Mouse (Mus musculus) MEL (cell line): ENCODE measurements at regions not wholly inside any gene's neighbourhood (a gene's known extent, or its start where the extent isn't known, plus 50 kb on each side); places are given as distances from the start of the nearest gene placed in this dataset.

ENCODE experiments used
- CTCF ChIP-seq, 3 experiments: IDR thresholded peaks in 2 of 3; conservative IDR thresholded peaks in 1 of 3; 2 replicates each; pipeline ENCODE4 v1.5.1; 2011 to 2012; ENCODE audit warnings: low read length in 3 of 3, low read depth in 2 of 3, mild to moderate bottlenecking in 2 of 3, improper control_type of control experiment in 1 of 3, inconsistent platforms in 1 of 3, mixed read lengths in 1 of 3, moderate library complexity in 1 of 3; ENCODE audit not compliant: control insufficient read depth in 1 of 3, insufficient read depth in 1 of 3, poor library complexity in 1 of 3, severe bottlenecking in 1 of 3
- ELF1 ChIP-seq: IDR thresholded peaks from 2 replicates; pipeline ENCODE4 v1.6.1; 2014; ENCODE audit warnings: low read depth, mild to moderate bottlenecking, inconsistent platforms, low read length, improper control_type of control experiment, moderate library complexity
- MAFK ChIP-seq: IDR thresholded peaks from 2 replicates; pipeline ENCODE4 v1.6.1; 2011; ENCODE audit warnings: low read depth, mild to moderate bottlenecking, low read length, improper control_type of control experiment, borderline replicate concordance
- POLR2A ChIP-seq, 2 experiments: IDR thresholded peaks; 2 replicates each; pipeline ENCODE4 v1.6.1; 2011 to 2012; ENCODE audit warnings: low read length in 2 of 2, mild to moderate bottlenecking in 2 of 2, control low read depth in 1 of 2, improper control_type of control experiment in 1 of 2, low read depth in 1 of 2, moderate library complexity in 1 of 2; ENCODE audit not compliant: control insufficient read depth in 1 of 2, insufficient read depth in 1 of 2, poor library complexity in 1 of 2
- RCOR1 ChIP-seq: IDR thresholded peaks from 2 replicates; pipeline ENCODE4 v1.6.1; 2012; ENCODE audit warnings: low read depth, mild to moderate bottlenecking, inconsistent platforms, low read length, improper control_type of control experiment
- TCF12 ChIP-seq: IDR thresholded peaks from 2 replicates; pipeline ENCODE4 v1.6.1; 2014; ENCODE audit warnings: low read depth, mild to moderate bottlenecking, inconsistent platforms, low read length, improper control_type of control experiment, moderate library complexity

DNA sequence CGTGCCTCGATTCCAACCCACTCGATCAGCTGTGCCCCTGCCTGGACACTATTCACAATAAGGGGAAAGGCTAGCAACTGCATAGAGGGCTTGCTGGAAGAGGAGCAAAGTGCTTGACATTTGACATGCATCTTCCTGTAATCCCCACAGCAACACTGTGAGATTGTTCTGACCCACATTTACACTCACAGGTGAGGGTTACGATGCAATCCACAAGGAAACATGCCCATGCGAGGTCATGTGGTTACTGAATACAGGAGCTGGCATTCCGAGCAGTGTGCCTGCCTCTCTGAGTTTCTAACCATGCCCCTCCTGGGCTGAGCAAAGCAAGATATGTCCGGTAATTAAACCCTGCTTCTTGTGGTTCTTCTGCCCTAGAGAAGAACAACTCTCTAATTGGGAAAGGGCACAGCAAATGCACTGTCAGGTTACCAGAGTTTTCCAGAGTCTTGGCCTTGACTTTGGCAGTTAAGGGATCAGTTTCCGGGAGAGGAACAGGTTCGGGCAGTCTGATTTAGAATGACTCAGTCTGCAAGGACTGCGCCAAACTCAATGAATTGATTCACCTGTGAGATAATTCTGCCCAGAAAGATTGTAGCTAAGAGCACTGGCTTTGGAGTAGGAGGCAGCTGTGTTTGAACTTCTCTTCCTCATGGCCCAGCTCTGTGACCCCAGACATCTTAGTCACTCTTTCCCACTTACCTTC is 236.7 kb downstream of the Opa1 start:
- TF ChIP-seq POLR2A (IDR thresholded peaks at IDR 0.05; ENCODE audit: control insufficient read depth in 1 of 2, insufficient read depth in 1 of 2, low read depth in 1 of 2, low read length in 2 of 2, poor library complexity in 1 of 2) (no peak), MAFK (no peak), CTCF (IDR thresholded peaks at IDR 0.05 in 2 of 3, conservative IDR thresholded peaks at IDR 0.05 in 1 of 3; ENCODE audit: control insufficient read depth in 1 of 3, insufficient read depth in 1 of 3, low read depth in 2 of 3, low read length in 3 of 3, poor library complexity in 1 of 3, severe bottlenecking in 1 of 3) (no peak), RCOR1 (no peak), TCF12 (no peak), ELF1 (no peak)
